Mouse (Mus musculus): Measurements from ENCODE around the gene Cltb.

Cltb gene

DNA sequence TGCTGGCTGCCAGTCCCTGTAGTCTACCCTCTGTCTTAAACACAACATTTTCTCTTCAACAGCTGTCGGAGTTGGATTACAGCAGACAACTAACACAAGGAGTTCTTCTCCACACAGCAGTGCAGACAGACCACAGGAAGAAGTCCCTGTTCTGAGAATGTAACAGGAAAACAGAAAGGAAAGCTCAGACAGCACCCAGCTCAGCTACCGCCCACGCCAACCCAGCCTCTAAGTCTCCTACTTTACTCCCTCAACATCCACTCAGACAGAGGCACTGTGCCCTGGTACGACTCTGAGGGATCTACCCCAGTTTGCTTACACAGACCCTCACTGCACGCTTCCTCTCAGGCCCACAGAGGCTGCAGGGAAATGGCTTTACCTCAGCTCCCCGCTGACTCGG, 50.5 kb downstream of the Cltb start:
- DNase-seq: peak; percentile 23

DNA sequence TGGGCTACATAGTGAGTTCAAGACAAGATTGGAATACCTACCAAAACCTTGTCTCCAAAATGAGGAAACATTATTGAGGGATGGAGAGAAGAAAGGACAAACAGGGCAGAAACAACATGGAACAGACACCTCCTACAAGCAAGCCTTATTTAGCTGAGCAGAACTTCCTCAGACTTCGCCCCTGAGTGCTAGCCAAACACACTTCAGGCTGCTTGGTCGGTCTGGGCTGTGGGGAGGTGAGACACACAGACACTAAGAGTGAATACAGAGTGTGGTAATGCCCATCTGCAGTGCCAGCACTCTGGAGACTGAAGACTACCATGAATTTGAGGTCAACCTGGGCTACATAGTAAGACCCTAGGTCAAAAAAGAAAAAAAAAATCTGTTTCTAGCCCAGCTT, 51.5 kb downstream of the Cltb start:
- peak; percentile 64 for DNase-seq

DNA sequence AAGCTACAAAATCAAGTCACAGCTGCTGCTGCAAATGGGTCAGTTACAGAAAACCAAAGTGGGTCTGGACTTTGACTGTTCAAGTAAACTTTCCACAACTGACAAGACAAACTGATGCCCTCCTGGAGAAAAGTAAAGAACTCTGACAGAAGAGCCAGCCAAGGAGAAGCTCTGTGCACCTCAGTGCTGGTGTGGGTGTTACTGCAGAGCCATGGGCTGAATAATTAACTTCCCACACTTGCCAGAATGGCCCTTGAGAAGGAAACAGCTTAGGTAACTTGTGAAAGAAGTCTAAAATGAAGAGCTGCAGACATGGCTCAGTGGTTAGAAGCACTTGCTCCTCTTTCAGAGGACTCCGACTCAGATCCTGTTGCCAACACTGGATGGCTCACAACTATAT, 53.5 kb downstream of the Cltb start:
- DNase-seq: peak; percentile 90

DNA sequence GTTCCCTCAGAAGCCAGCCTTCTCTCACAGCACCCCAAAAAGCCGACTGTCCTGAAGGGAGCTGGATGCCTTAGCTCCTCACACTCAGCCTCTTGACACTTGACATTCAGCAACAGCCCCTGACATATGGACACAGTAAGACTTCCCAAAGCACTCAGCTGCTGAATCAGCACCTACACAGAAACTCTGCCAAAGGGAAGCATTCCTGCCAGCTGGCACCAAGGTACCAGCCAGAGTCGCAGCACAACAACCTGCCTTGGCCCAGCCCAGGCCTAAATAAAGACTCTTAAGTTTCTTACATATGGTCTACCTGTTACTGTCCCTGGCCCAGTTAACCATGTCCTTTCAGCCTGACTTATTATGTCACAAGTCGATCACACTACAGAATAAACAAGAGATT, 54.3 kb downstream of the Cltb start:
- DNase-seq: peak; percentile 82

DNA sequence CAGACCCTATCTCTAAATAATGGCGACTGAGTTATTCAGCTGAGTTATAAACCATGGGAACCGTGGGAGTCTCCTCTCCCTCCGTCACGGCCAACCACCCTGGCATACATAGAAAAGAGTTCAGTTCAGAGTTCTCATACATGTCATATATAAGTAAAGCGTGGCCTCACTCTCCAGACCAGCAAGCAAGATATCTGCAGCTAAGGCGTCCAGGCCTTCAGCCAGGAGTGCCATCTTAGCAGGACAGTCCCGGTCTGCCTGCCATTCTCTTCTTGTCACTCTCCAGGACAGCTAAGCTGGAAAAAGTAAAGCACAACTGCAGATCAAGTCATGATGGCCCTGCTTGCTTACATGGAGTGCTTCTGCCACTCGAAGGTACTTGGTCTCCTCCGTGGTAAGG, 55.0 kb downstream of the Cltb start:
- DNase-seq: no peak

DNA sequence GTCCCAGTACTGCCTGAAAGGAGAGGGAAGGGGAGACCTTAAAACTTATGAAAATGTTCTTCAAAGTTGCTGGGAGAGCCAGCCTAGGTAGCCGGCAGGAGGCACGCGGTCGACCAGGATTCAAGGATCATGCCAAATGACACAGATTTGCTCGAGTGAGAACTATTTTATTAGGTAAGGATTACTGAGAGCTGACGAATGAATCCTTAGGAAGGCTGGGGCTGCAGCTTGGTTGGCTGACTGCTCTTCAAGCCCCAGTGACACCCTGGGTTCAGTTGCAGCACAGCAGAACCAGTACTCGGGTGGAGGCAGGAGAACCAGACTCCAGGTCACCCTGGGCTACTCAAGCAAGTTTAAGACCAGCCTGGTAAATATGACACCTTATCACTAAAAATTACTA, 63.1 kb downstream of the Cltb start:
- DNase-seq: peak; percentile 66
